Mouse (Mus musculus) monocyte, adult 2 months (primary cell): ENCODE results near the gene Defa2.
"Not testable (repeated sequence)": the region's sequence is repeated elsewhere in the genome, so short reads cannot be mapped to it uniquely, and the experiment has no call there.

Experiments used
- DNase-seq, 2 experiments: peaks; one replicate each; pipeline ENCODE4 v3.0.0; 2022; ENCODE audit warnings: low spot score in 2 of 2, low read depth in 1 of 2

The Defa2 gene

DNA sequence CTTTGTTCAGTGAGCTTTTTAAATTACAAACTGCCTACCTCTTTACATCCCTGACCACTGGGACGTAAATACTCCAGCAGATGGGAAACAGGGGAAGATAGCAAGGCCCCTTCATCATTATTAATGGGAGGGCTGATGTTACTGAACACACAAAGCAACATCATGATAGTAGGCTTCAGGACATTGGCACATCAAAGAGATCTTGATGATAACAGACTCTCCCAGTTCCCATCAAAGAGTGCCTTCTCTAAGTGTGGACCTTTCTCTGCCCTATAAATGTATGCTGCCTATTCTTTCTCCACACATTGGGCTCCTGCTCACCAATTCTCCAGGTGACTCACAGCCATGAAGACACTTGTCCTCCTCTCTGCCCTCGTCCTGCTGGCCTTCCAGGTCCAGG is at the start of gene Defa2:
Defa2 (plus strand) TSS at position 301 of the 400 bp plus-strand sequence.
- DNase-seq = not testable (repeated sequence)

DNA sequence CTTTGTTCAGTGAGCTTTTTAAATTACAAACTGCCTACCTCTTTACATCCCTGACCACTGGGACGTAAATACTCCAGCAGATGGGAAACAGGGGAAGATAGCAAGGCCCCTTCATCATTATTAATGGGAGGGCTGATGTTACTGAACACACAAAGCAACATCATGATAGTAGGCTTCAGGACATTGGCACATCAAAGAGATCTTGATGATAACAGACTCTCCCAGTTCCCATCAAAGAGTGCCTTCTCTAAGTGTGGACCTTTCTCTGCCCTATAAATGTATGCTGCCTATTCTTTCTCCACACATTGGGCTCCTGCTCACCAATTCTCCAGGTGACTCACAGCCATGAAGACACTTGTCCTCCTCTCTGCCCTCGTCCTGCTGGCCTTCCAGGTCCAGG is 13.2 kb downstream of the Defa2 start, which contains the start of gene Defa33:
Defa33 (plus strand) TSS at position 301 of the 400 bp plus-strand sequence.
- DNase-seq = not testable (repeated sequence)

DNA sequence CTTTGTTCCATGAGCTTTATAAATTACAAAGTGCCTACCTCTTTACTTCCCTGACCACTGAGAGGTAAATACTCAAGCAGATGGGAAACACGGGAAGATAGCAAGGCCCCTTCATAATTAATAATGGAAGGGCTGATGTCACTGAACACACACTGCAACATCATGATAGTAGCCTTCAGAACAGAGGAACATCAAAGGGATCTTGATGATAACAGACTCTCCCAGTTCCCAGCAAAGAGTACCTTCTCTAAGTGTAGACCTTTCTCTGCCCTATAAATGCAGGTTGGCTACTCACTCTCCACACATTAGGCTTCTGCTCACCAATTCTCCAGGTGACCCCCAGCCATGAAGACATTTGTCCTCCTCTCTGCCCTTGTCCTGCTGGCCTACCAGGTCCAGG is 48.8 kb downstream of the Defa2 start, which contains the start of gene Defa36:
Defa36 (plus strand) TSS at position 301 of the 400 bp plus-strand sequence.
- not testable (repeated sequence) for DNase-seq
